Mouse (Mus musculus) megakaryocyte, embryonic 14.5 days (primary cell): Measurements from ENCODE around the gene Bcdin3d.

Source experiments
- FLI1 ChIP-seq: IDR thresholded peaks from 2 replicates; pipeline ENCODE4 v1.6.1; 2012; ENCODE audit warnings: low read length, inconsistent platforms, mixed read lengths
- GATA1 ChIP-seq: IDR thresholded peaks from 3 replicates; pipeline ENCODE4 v1.6.1; 2012; ENCODE audit warnings: mixed read lengths, low read length, inconsistent platforms, borderline replicate concordance

DNA sequence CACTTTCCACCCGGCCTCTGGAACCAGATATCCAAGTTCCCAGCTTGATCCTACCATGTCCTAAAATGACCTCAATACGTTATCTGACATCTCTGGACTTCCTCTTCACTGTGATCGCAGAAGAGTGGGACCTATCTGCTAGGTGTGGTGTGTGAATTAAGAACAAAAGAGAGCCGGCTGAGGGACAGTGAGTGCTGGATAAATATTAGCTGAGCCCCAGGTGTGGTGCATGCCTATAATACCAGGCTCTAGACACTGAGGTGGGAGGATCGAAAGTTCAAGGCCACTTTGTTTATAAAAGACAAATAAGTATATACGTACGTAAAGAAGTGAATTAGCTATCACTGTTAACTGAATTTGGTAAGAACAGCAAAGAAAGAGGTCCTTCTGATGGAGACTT lies 35.3 kb upstream of the Bcdin3d start:
- TF ChIP-seq GATA1 (no peak), FLI1 (no peak)
